Comparison of ENCODE assay signal across 10 mouse cellular contexts in genomic region chr9:22138480-22138879, GRCm38 (mm10). TPM values are rescaled to one million over a fixed set of nuclear protein-coding genes. Genes with fewer than 3 reads are reported as not detected.
DNase-seq lines count a peak whose midpoint lies in the region; ATAC-seq and TF ChIP-seq lines count a peak whose summit lies in the region.
"Had no signal": no experiment of that assay in that cellular context is flagged by ENCODE, and none has a peak within 500 bp of the region (broad histone marks: within the 10 kb centered on the region; RNA-seq: fewer than 3 reads in every experiment).

No protein-coding gene starts in this region.

- no peak overlapping the region for H3K4me3 ChIP-seq in gastrocnemius, adult 2 months
- no peak overlapping the region for H3K4me3 ChIP-seq in midbrain, embryonic 11.5 days (ENCODE audit: low read depth, low read length)
- H3K4me3 ChIP-seq in midbrain, embryonic 16.5 days (ENCODE audit: low read depth, low read length): no peak overlapping the region
- H3K4me3 ChIP-seq: lung, embryonic 15.5 days had no signal

- peak; percentile 96 for TF ChIP-seq CTCF in gastrocnemius, adult 2 months (IDR thresholded peaks at IDR 0.05)

- H3K9me3 ChIP-seq in midbrain, embryonic 11.5 days (ENCODE audit: control insufficient read depth, low read length): no peaks in the 10 kb centered on the region
- no peaks in the 10 kb centered on the region for H3K9me3 ChIP-seq in midbrain, embryonic 16.5 days (replicated peaks; ENCODE audit: control insufficient read depth, low read length, poor library complexity, severe bottlenecking)
- H3K9me3 ChIP-seq: lung, embryonic 15.5 days had no signal

- peaks cover 7% of the 10 kb centered on the region; the same call in 1 of the 2 replicates for H3K4me1 ChIP-seq in midbrain, embryonic 11.5 days (ENCODE audit: control insufficient read depth, insufficient read depth, low read length)
- H3K4me1 ChIP-seq in midbrain, embryonic 16.5 days (ENCODE audit: control insufficient read depth, insufficient read depth, low read length): no peaks in the 10 kb centered on the region
- H3K4me1 ChIP-seq: lung, embryonic 15.5 days had no signal

- H3K27me3 ChIP-seq in midbrain, embryonic 11.5 days (ENCODE audit: control insufficient read depth, insufficient read depth, low read length): no peaks in the 10 kb centered on the region
- no peaks in the 10 kb centered on the region for H3K27me3 ChIP-seq in midbrain, embryonic 16.5 days (ENCODE audit: control insufficient read depth, insufficient read depth, low read depth, low read length)
- H3K27me3 ChIP-seq: lung, embryonic 15.5 days; Patski had no signal

- 21% methylated on average over 2 of the region's 2 CpGs for WGBS in midbrain, embryonic 11.5 days
- 27% methylated on average over 2 of the region's 2 CpGs for WGBS in midbrain, embryonic 16.5 days

- H3K36me3 ChIP-seq in midbrain, embryonic 11.5 days (ENCODE audit: control insufficient read depth, insufficient read depth, low read length): no peaks in the 10 kb centered on the region
- no peaks in the 10 kb centered on the region for H3K36me3 ChIP-seq in midbrain, embryonic 16.5 days (ENCODE audit: control insufficient read depth, insufficient read depth, low read length)
- H3K36me3 ChIP-seq: lung, embryonic 15.5 days had no signal

- no peak overlapping the region for H3K27ac ChIP-seq in gastrocnemius, adult 2 months
- no peak overlapping the region for H3K27ac ChIP-seq in midbrain, embryonic 11.5 days (ENCODE audit: low read depth, low read length)
- no peak overlapping the region for H3K27ac ChIP-seq in midbrain, embryonic 16.5 days (ENCODE audit: low read length)
- H3K27ac ChIP-seq: lung, embryonic 15.5 days had no signal

- no peak for ATAC-seq in midbrain, embryonic 11.5 days (ENCODE audit: low FRiP score)
- no peak for ATAC-seq in midbrain, embryonic 16.5 days
- peak; percentile 49; the same call in 1 of the 2 replicates for ATAC-seq in megakaryocyte, adult 5-6 weeks (ENCODE audit: poor library complexity, severe bottlenecking)
- ATAC-seq: Patski had no signal

- no peak for DNase-seq in gastrocnemius, adult 2 months
- DNase-seq in gastrocnemius, postnatal 10 days: no peak
- peak; percentile 90 for DNase-seq in midbrain, embryonic 11.5 days (ENCODE audit: low spot score, missing footprints)
- peak; percentile 43 for DNase-seq in cerebellum, adult 9-11 months
- DNase-seq in MN1 (ENCODE audit: low spot score): no peak
- no peak for DNase-seq in yolk sac, embryonic 10.5 days (ENCODE audit: low spot score)

- intact Hi-C loops in gastrocnemius, adult 2 months (cut with DNase I): no loop called here

- H3K9ac ChIP-seq in midbrain, embryonic 11.5 days (ENCODE audit: low read length): no peak overlapping the region
- no peak overlapping the region for H3K9ac ChIP-seq in midbrain, embryonic 16.5 days (ENCODE audit: low read depth, low read length)
- H3K9ac ChIP-seq: lung, embryonic 15.5 days had no signal

- no peak overlapping the region for H3K4me2 ChIP-seq in midbrain, embryonic 11.5 days
- H3K4me2 ChIP-seq in midbrain, embryonic 16.5 days (ENCODE audit: low read length): no peak overlapping the region
- H3K4me2 ChIP-seq: lung, embryonic 15.5 days had no signal

RNA-seq across cellular contexts. Expression of gene Acp5, which starts 3.0 kb away (rescaled TPM):
- total RNA-seq in gastrocnemius, adult 2 months (2021): 1 to 10 TPM in 1 of 2 experiments, under 1 TPM in 1; 0.23 to 1.5 TPM
- 100 to 1,000 TPM in 1 of 2 experiments, 1 to 10 TPM in 1; 1.4 to 124 TPM for total RNA-seq in gastrocnemius, postnatal 10 days (2021)
- polyA plus RNA-seq in midbrain, embryonic 11.5 days (2014; fragmentation: Nextera tagmentation; extraction: Ambion mirVana): 15.4 and 19.7 TPM in 2 replicates
- polyA plus RNA-seq in midbrain, embryonic 16.5 days (2015; fragmentation: Nextera tagmentation; extraction: Ambion mirVana): 0.35 and 4.1 TPM in 2 replicates
- total RNA-seq in megakaryocyte, adult 5-6 weeks (2015): 5.5 and 10.9 TPM in 2 replicates
- 4.4 and 6.6 TPM in 2 replicates for total RNA-seq in megakaryocyte, adult 5-6 weeks (2017)
- polyA plus RNA-seq: Patski had no signal

RNA-seq across cellular contexts. Expression of gene Pigyl, which starts 18.2 kb away (rescaled TPM):
- total RNA-seq in gastrocnemius, adult 2 months (2021): 10 to 100 TPM; 34.7 to 41.3 TPM
- total RNA-seq in gastrocnemius, postnatal 10 days (2021): 10 to 100 TPM; 34.4 to 34.7 TPM
- 63.9 and 66.6 TPM in 2 replicates for polyA plus RNA-seq in midbrain, embryonic 11.5 days (2014; fragmentation: Nextera tagmentation; extraction: Ambion mirVana)
- polyA plus RNA-seq in midbrain, embryonic 16.5 days (2015; fragmentation: Nextera tagmentation; extraction: Ambion mirVana): 86.8 and 96.6 TPM in 2 replicates
- 19.7 and 22.1 TPM in 2 replicates for total RNA-seq in megakaryocyte, adult 5-6 weeks (2015)
- 22.8 and 24.8 TPM in 2 replicates for total RNA-seq in megakaryocyte, adult 5-6 weeks (2017)

RNA-seq across cellular contexts. Expression of gene Elof1, which starts 21.5 kb away (rescaled TPM):
- 10 to 100 TPM; 35.0 to 39.5 TPM for total RNA-seq in gastrocnemius, adult 2 months (2021)
- 10 to 100 TPM; 33.4 to 39.7 TPM for total RNA-seq in gastrocnemius, postnatal 10 days (2021)
- polyA plus RNA-seq in midbrain, embryonic 11.5 days (2014; fragmentation: Nextera tagmentation; extraction: Ambion mirVana): 208 and 225 TPM in 2 replicates
- polyA plus RNA-seq in midbrain, embryonic 16.5 days (2015; fragmentation: Nextera tagmentation; extraction: Ambion mirVana): 170 and 188 TPM in 2 replicates
- 85.2 and 95.7 TPM in 2 replicates for total RNA-seq in megakaryocyte, adult 5-6 weeks (2015)
- total RNA-seq in megakaryocyte, adult 5-6 weeks (2017): 29.7 and 42.0 TPM in 2 replicates

RNA-seq across cellular contexts. Expression of gene Cnn1, which starts 39.5 kb away (rescaled TPM):
- 1 to 10 TPM; 3.0 to 3.5 TPM for total RNA-seq in gastrocnemius, adult 2 months (2021)
- total RNA-seq in gastrocnemius, postnatal 10 days (2021): 1 to 10 TPM; 4.4 to 5.5 TPM
- polyA plus RNA-seq in midbrain, embryonic 11.5 days (2014; fragmentation: Nextera tagmentation; extraction: Ambion mirVana): 1.3 and 1.6 TPM in 2 replicates
- 0.67 and 0.88 TPM in 2 replicates for polyA plus RNA-seq in midbrain, embryonic 16.5 days (2015; fragmentation: Nextera tagmentation; extraction: Ambion mirVana)
- not detected in 2 replicates for total RNA-seq in megakaryocyte, adult 5-6 weeks (2015)
- total RNA-seq in megakaryocyte, adult 5-6 weeks (2017): not detected in 2 replicates

RNA-seq across cellular contexts. Expression of gene Zfp872, which starts 49.4 kb away (rescaled TPM):
- total RNA-seq in gastrocnemius, adult 2 months (2021): not detected
- total RNA-seq in gastrocnemius, postnatal 10 days (2021): under 1 TPM in 1 of 2 experiments, not detected in 1; 0.29 TPM
- 0.17 and 0.23 TPM in 2 replicates for polyA plus RNA-seq in midbrain, embryonic 11.5 days (2014; fragmentation: Nextera tagmentation; extraction: Ambion mirVana)
- polyA plus RNA-seq in midbrain, embryonic 16.5 days (2015; fragmentation: Nextera tagmentation; extraction: Ambion mirVana): 0.72 and 0.85 TPM in 2 replicates
- not detected in 2 replicates for total RNA-seq in megakaryocyte, adult 5-6 weeks (2015)
- total RNA-seq in megakaryocyte, adult 5-6 weeks (2017): not detected in 2 replicates
- polyA plus RNA-seq: Patski had no signal

Comparison
In these comparisons a context has a peak if more than half of its experiments do, and no peak if none do; other contexts are left out.
1. DNase-seq: peak in midbrain, embryonic 11.5 days (single experiment) and cerebellum, adult 9-11 months (single experiment); none in gastrocnemius, adult 2 months (single experiment), gastrocnemius, postnatal 10 days (single experiment), MN1 (single experiment) and yolk sac, embryonic 10.5 days (single experiment).